Mouse (Mus musculus): ENCODE measurements at regions not wholly inside any gene's neighbourhood (a gene's known extent, or its start where the extent isn't known, plus 50 kb on each side); places are given as distances from the start of the nearest gene placed in this dataset.

DNA sequence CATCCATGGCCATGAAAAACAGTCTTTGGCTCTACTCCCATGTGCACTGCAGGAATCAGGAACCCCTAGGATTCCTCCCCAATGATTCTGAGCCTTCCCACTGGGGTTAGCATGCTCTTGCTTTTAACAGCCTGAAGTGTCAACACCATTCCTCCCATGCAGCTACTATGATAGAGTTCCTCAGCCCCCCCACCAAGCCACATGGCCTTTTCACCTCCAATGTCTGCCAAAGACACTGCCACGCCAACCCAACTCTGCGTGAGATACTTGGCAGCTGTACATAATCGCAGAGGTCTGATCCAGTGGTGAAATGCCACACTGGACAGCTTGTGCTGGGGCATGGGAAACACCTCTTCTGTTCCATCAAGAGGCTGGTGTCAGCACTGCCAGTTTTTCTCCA lies 128.6 kb upstream of the H2al1a start:
- no peak for DNase-seq (ENCODE audit: low read depth)

DNA sequence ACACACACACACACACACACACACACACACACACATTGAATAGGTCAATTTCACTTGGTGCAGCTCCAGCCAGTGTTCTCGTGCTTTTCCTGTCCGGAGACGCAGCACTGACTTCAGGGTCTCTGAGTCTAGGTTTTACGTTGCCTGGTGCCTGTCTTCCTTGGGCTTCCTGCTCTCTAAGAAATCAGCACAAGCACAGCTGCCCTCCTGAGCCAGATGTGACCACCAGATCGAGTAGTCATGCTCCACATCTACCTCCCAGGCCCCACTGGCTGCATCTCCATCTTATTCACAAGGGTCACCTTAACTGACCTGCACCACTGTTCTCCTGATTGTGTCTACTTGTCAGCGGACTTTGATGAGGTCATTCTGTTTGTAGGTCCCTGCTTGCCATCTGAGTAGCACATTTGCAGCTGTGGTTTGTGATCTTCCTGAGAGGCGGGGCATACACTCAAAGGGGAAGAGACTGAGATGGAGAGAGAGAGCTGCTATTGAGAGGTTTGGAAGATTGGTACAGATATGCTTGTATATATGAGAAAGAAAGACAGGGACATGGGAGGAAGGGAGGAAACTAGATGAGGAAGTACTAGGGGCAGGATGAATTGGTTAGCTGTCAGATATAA lies 118.8 kb upstream of the H2al1a start:
- DNase-seq (ENCODE audit: low read depth): peak; percentile 16

DNA sequence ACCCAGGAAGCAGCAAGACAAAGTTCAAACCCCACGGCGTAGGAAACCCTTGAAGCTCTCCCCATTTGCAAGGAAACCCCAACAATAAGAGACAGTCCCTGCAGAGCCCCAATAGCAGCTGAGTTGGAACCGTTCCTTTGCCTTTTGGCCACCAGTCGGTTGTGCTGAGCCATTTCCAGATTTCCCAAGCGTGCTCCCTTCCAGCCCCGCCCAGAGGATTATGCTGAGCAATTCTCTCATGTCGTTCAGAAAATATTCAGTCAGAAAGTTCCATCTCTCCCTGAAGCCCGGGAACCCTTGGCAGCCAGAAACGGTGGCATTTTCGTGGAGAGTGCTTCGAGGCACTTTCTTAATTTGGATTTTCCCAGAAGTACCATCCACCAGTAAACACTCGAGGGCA lies 117.2 kb upstream of the H2al1a start:
- DNase-seq (ENCODE audit: low read depth): no peak

DNA sequence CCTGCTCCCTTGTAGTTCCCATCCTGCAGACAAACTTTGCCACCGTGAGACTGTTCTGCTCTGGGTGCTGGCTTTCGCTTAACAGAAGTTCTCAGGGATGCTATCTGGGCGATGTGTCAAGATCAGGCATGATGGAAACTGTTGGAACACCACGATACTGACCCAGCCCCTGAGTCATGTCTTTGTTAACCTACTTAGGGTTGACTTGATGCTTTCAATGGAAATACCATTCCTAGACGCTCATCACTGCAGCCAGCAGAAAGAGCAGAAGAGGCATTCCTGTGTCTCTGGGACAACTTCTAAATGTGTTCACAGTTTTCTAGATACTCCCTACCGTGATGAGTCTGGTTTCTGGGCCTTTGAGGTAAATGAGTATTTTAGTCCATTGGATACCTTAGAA lies 108.2 kb upstream of the H2al1a start:
- DNase-seq (ENCODE audit: low read depth): no peak

DNA sequence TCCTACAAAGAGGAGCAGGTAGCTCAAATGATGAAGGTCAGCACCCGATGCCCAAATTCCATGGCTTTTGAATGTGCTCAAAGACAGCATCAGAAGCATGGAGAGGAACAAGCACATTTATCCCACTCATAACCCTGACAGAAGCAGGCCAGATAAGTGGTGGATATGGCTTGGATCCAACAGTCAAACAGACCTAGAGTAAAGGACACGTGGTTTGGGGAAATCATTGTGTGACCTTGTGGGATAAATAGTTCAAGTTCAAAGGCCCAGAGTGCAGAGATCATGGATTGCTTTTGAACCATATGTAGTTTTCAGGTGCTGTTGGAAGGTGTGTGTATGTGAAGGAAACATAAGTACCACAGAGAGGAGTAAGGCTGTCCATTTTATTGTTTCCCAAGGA lies 94.9 kb upstream of the H2al1a start:
- no peak for DNase-seq (ENCODE audit: low read depth)

DNA sequence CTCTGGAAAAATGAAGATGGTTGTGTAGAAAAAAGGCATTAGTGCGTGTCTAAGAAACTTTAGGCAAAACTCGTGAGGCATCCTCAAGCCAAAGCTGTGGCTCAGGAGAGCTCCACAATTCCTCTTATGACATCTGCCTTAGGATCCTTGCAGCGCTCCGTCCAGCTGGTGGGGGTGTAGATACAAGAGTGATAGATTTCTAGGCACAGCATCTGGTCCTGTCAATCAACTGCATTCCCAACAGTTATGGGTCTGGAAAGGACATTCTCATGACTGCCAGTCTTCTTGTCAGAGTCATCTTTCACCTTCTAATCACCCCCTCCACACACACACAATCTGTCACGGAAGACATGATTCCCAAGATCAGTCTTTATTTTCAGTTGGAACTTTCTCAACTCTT lies 89.2 kb upstream of the H2al1a start:
- no peak for DNase-seq (ENCODE audit: low read depth)

DNA sequence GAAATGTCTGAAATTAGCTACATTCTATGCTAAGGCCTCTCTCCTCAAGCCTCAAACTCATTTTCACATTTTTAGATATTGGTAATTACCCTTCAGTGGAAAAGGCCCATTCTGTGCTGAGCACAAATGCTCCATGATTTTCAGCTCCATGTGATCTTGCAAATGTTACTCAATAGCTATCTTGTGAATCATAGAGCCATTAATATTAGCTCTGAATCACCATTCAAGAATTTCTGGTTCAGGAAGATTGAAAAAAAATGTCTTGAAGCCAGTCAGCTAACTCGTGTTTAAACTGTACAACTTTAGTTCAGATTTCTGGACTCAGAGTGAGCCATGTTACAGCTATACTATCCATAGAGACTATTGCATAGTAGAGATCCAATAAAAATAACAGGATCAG lies 86.2 kb upstream of the H2al1a start:
- no peak for DNase-seq (ENCODE audit: low read depth)

DNA sequence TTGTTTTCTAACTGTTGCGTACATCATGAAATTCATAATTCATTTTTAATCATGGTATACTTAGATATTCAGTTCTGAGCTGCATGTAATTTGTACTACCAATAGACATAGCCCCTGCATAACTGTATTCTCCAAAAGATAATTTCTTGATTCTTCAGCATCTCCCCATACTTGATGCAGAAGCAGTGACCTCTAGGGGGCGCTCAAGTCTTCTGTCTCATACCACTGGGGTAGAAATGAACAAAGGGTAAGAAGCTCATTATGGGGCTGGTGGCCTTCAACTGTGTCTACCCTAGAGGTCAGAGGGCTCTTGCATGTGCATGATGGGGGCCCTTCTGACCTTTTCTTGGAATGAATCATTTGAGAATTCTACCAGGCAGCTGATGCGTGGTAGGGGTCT lies 85.6 kb upstream of the H2al1a start:
- peak; percentile 31 for DNase-seq (ENCODE audit: low read depth)

DNA sequence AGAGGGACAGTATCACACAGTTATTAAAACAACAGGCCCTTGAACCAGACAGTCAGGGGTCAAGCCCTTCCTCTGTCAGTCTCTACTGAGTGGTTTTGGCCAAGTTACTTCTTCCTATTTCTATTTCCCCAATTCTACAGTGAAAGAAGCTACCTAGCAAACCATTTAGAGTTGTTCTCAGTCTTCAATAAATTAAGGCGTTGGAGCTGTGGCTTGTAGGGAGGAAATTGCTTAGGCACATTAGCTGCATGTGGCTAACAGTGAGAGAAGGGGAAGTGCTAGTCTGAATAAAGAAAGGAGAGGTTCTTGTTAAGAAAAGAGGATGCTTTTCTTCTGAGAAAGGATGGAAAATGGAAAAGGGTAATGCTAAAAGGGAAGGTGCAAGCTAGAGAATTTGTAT lies 60.0 kb upstream of the H2al1a start:
- DNase-seq (ENCODE audit: low read depth): no peak

DNA sequence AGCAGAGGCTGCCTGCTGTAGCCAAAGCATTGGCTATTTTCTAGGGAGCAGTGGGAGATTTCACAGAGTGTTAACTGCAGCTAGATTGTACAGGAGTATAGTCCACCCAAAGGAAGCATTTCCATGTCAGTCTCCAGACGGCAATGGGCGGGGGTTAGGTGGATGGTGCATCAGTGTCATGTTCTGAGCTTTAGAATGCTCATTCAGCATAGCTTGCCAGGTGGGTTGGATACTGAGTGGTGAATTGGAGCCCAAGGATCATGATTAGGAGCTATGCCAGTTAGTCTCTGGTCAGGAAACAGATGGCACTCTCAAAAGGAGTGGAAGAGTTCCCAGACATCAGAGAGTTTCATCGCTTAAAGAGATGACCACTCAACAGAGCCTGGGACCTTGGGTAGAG lies 53.5 kb upstream of the H2al1a start:
- no peak for DNase-seq (ENCODE audit: low read depth)

Measured in c-Kit-positive CD71-negative TER-119-negative erythroid progenitor cells, embryonic 14.5 days (primary cell).